ENCODE assay signal across 8 mouse cellular contexts in genomic region chr4:117496482-117497165, GRCm38 (mm10). TPM values are rescaled to one million over a fixed set of nuclear protein-coding genes. Genes with fewer than 3 reads are reported as not detected.
DNase-seq lines count a peak whose midpoint lies in the region; ATAC-seq and TF ChIP-seq lines count a peak whose summit lies in the region.

TSS of gene Rnf220 (minus strand) at chr4:117497052.

- peaks cover 3% of the 10 kb centered on the region; the same call in 1 of the 2 replicates for H3K9me3 ChIP-seq in heart, embryonic 13.5 days
- H3K9me3 ChIP-seq in neural tube, embryonic 11.5 days (ENCODE audit: control insufficient read depth, low read length), result no peaks in the 10 kb centered on the region

- peak within 1 kb of the TSS; percentile 86 for H3K4me2 ChIP-seq in heart, embryonic 13.5 days
- peak within 1 kb of the TSS; percentile 75 for H3K4me2 ChIP-seq in neural tube, embryonic 11.5 days (ENCODE audit: low read depth)

- no peak for TF ChIP-seq POLR2A in embryonic fibroblast, embryonic 13.5 days (IDR thresholded peaks at IDR 0.05; ENCODE audit: low read depth, low read length)

- TF ChIP-seq CTCF in embryonic fibroblast, embryonic 13.5 days (IDR thresholded peaks at IDR 0.05; ENCODE audit: borderline replicate concordance, insufficient read depth, low read length), result no peak

- no peak within 1 kb of the TSS for H3K27ac ChIP-seq in embryonic fibroblast, embryonic 13.5 days (ENCODE audit: insufficient read depth, low read length)
- H3K27ac ChIP-seq in heart, embryonic 13.5 days (replicated peaks), result peak within 1 kb of the TSS; percentile 33; the same call in 1 of the 2 replicates
- H3K27ac ChIP-seq in neural tube, embryonic 11.5 days (ENCODE audit: low read depth, low read length), result peak within 1 kb of the TSS; percentile 77

- no peaks in the 10 kb centered on the region for H3K36me3 ChIP-seq in heart, embryonic 13.5 days
- no peaks in the 10 kb centered on the region for H3K36me3 ChIP-seq in neural tube, embryonic 11.5 days (ENCODE audit: control insufficient read depth, insufficient read depth, low read length)

- H3K4me3 ChIP-seq in embryonic fibroblast, embryonic 13.5 days (ENCODE audit: insufficient read depth, low read length), result peak within 1 kb of the TSS; percentile 2; the same call in 1 of the 2 replicates
- H3K4me3 ChIP-seq in heart, embryonic 13.5 days, result peak within 1 kb of the TSS; percentile 63
- H3K4me3 ChIP-seq in neural tube, embryonic 11.5 days (ENCODE audit: low read depth, low read length), result peak within 1 kb of the TSS; percentile 56

- ATAC-seq in heart, embryonic 13.5 days (ENCODE audit: extremely low read depth, insufficient number of reproducible peaks, low FRiP score, low TSS enrichment), result peak; percentile 66; the same call in 1 of the 2 replicates
- ATAC-seq in neural tube, embryonic 11.5 days (ENCODE audit: insufficient read depth, low FRiP score, low TSS enrichment), result peak; percentile 93

- no peaks in the 10 kb centered on the region for H3K4me1 ChIP-seq in embryonic fibroblast, embryonic 13.5 days (ENCODE audit: control insufficient read depth, insufficient read depth, low read length)
- peaks cover 27% of the 10 kb centered on the region for H3K4me1 ChIP-seq in heart, embryonic 13.5 days
- peaks cover 7% of the 10 kb centered on the region; the same call in 1 of the 2 replicates for H3K4me1 ChIP-seq in neural tube, embryonic 11.5 days (ENCODE audit: control insufficient read depth, insufficient read depth, low read length)

- H3K27me3 ChIP-seq in heart, embryonic 13.5 days (replicated peaks), result peaks cover 64% of the 10 kb centered on the region
- H3K27me3 ChIP-seq in neural tube, embryonic 11.5 days (ENCODE audit: control insufficient read depth, insufficient read depth, low read length), result peaks cover 43% of the 10 kb centered on the region

- H3K9ac ChIP-seq in heart, embryonic 13.5 days, result peak within 1 kb of the TSS; percentile 79
- peak within 1 kb of the TSS; percentile 51 for H3K9ac ChIP-seq in neural tube, embryonic 11.5 days (ENCODE audit: low read length)

- under 1% methylated on average over 42 of the region's 42 CpGs for WGBS in heart, embryonic 13.5 days
- under 1% methylated on average over 42 of the region's 42 CpGs for WGBS in neural tube, embryonic 11.5 days

- peak; percentile 28 for DNase-seq in CD4-positive, CD25-positive, alpha-beta regulatory T cell, adult 2 months (ENCODE audit: low read depth, low spot score)
- peak; percentile 23 to 71 for DNase-seq in adrenal gland, adult (ENCODE audit: inconsistent age in 2 of 2, low spot score in 1 of 2)
- peak; percentile 63 for DNase-seq in kidney, postnatal 10 days
- peak; percentile 56 for DNase-seq in liver
- peak; percentile 84 for DNase-seq in neural tube, embryonic 11.5 days (ENCODE audit: low spot score)
- peak; percentile 75 for DNase-seq in yolk sac, embryonic 10.5 days (ENCODE audit: low spot score)

RNA-seq across cellular contexts. Expression of gene Rnf220, which starts in this region (rescaled TPM):
- polyA plus RNA-seq in embryonic fibroblast, embryonic 13.5 days (2011; ENCODE audit: insufficient read length, low read depth, missing spikeins), result 43.0 and 47.7 TPM in 2 replicates
- 46.0 and 46.1 TPM in 2 replicates for polyA plus RNA-seq in heart, embryonic 13.5 days (2015; fragmentation: Nextera tagmentation; extraction: Ambion mirVana)
- polyA plus RNA-seq in neural tube, embryonic 11.5 days (2014; fragmentation: Nextera tagmentation; extraction: Ambion mirVana), result 73.5 and 76.8 TPM in 2 replicates

Comparison
In these comparisons a context has a peak if more than half of its experiments do, and no peak if none do; other contexts are left out.
1. DNase-seq: peak in every context shown above with its lines; median percentile 84 in neural tube, embryonic 11.5 days; 75 in yolk sac, embryonic 10.5 days; 63 in kidney, postnatal 10 days; 56 in liver; 47 in adrenal gland, adult; 28 in CD4-positive, CD25-positive, alpha-beta regulatory T cell, adult 2 months.
2. H3K4me3 ChIP-seq: peak in every context shown above with its lines; median percentile 63 in heart, embryonic 13.5 days; 56 in neural tube, embryonic 11.5 days; 2 in embryonic fibroblast, embryonic 13.5 days.